Mouse (Mus musculus) kidney, postnatal 25 days (tissue): Measurements from ENCODE around the gene Thnsl1.

ENCODE experiments used
- DNase-seq, 2 experiments: peaks; one replicate each; pipeline ENCODE4 v3.0.0; 2021; ENCODE audit warnings: mixed read lengths in 2 of 2

Thnsl1 gene

DNA sequence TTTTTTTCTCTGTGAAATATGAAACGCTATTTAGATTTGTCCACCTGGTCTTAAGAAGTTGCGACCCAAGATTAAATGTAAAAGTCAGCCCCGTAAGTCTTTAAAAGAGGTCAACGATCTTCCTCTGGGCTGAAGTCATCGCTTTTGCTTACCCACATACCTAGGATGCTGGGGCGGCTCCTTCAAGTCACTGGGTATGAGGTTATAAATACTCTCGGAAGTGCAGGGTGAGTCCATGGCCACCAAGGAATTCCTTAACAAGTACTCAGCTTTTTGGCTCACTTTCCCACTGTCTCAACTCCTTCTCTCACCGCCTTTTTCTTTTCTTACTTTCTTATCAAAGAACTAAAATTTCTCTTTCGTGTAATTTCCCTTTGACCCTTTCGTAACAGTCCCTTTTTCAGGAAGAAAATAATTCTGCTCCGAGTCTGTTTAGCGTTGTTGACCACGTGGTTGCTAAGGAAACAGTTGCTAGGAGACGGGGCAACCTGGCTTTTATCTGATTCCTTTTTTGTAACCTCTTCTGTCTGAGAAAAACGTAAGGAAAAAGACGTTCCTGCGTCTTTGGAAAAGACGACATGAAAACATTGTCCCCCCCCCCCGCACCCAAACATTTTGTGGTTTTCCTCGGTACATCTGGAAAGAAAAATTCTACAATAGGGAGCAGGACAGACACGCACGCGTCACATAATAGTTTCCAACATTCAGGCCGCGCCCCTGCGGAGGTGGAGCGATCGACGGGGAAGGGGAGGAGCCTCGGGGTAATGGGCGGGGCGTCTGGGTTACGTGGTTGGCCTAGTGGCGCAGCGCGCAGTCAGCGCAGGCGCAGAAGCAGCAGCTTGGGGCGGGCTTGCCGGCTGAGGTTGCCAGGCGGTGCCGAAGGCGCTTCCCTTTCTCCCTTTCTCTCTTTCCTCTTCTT, at the start of gene Thnsl1, which contains the start of gene Enkur:
Gene Thnsl1 (plus strand): TSS at position 813 of the 919 bp plus-strand sequence.
Gene Enkur (minus strand): TSS at position 454 of the 919 bp plus-strand sequence.
- peak; percentile 97 to 99 for DNase-seq

DNA sequence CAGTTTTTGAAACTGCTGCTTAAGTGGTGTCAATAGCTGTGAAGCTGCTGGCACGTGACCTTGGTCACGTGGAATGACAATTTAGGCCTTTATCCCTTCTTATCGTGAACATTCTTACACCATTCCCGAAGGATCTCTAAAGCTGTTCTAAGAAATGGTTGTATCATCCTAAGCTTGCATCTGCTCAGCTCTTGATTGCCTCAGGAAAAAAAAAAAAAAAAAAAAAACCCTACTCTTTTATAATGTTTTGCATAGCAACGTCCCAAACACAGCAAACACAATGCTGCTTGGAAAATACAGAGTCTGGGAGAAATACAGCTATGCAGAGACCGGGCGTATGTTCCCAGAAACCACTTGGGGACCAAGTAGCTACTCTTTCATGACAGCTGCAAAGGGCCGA, 41.2 kb upstream of the Thnsl1 start:
- no peak for DNase-seq

DNA sequence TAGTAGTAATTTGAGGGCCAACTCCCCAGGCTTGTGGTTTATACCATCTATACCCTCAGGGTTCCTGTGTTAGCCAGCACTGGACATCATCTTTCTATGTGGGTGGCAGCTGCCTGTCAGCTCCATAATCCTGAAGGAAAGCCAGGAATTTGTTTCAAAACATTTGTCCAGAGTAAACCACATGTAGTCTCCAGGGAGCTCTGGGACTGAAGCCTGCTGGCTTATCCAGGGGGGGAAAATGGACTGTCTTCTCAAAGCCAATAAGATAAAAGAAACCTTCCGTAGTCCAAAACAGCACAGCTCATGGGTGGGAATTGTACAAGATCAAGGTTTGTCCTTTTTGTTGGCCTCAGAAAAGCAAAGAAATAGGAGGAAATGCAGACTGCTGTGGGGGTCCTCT, 37.6 kb upstream of the Thnsl1 start:
- DNase-seq, result no peak

DNA sequence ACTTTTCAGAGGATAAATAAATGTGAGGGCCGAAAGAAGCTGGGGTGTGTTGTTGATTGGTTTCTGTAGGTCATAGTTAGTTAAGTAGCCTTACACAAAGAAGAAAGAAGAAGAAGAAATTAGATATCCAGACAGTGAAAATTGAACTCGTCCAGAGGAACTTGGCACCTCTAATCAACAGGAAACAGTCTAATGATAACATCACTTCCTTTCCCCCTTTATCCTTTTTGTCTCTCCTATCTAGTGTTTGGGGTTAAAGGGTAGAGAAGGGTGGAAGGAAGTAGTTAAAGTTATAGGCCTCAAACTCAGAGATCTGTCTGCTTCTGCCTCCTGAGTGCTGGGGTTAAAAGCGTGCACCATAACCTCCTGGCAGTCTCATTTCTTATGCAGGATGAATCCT, 32.7 kb upstream of the Thnsl1 start:
- no peak for DNase-seq

DNA sequence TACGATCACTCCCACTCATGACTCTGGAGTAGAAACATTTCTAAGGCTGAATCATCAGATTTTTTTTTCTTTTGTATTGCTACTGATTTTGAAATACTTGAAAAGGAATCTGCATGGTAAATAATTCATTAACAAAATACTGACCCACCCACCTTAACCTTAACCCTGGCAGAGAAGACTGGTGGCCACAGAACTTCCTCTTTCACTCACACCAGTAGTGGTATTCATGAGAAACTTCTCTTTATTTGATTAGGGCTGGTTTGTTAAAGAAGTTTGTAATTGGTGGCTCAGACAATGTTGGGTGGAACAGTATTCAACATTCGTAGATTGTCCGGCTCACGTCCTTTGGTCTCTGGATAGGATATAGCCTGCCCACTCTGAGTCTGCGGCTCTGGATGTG, 26.4 kb upstream of the Thnsl1 start:
- DNase-seq, result no peak

DNA sequence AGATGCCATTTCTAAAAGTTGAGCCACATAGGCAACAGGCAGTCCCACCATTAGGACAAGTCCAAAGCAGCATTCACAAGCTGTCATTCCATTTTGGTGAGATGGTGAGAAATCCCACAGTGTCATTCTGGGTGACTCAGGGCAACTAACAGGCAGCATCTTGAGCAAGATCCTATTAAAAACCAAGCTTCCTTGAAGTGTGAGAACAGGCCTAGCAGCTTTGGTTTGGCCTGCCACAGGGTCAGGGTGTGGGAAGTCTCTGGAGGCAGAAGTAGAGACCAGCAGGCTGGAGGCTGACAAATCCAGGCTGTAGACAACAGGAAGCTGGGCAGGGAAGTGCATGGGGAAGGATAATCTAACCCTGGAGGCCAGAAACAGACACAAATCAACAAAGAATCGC, 22.7 kb upstream of the Thnsl1 start:
- DNase-seq, result no peak

DNA sequence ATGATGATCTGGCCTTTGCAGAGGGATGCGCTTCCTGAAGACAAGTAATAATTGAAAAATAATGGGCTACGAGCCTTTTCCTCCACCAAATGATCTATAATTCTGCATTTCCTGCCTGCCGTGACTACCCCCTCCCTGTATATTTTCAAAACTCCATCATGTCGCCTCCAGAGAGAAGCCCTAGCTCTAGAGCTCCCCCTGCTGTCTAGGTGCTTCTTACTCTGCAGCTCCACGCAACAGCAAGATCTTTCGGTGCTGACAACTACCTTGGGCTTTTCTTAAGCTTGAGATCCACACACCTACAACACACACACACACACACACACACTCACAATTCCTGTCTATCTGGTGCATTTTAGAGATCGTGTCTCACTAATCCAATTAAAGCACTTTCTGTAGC, 17.9 kb upstream of the Thnsl1 start:
- peak; percentile 57 to 84 for DNase-seq

DNA sequence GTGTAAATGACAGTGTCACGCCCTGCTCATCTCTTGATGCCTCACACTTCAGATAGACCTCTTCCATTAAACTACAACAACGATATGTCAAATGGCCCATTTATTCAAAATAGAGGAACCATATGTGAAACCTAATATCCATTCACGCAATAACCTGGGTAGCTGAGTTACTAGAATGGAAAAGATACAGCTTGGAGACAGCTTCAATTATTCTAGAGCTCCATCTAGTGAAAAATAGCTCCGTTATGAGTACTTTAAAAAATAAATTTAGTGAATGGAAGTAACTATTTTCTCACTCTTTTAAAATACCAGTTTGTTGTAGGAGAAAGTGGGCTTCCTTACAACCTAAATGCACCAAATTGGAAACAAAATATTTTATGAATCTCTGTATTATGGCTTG, 16.9 kb upstream of the Thnsl1 start:
- DNase-seq, result no peak

DNA sequence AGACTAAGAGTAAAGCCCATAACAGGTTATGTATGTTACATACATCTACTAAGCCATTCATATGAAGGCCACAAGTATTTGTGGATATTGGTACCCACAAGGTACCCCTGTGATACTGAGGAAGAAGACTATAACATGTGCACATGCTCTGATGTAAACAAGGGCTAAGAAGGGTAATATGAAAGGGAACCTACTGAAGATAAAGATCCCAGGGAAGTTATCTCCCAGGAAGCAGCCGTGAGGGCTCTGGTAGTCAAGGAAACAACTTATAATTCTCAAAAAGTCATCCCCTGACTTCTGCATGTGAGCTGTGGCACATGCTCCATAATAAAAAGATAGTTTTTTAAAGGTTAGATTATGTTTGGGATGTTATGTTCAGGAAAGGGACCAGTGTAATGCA, 14.3 kb upstream of the Thnsl1 start:
- no peak for DNase-seq

DNA sequence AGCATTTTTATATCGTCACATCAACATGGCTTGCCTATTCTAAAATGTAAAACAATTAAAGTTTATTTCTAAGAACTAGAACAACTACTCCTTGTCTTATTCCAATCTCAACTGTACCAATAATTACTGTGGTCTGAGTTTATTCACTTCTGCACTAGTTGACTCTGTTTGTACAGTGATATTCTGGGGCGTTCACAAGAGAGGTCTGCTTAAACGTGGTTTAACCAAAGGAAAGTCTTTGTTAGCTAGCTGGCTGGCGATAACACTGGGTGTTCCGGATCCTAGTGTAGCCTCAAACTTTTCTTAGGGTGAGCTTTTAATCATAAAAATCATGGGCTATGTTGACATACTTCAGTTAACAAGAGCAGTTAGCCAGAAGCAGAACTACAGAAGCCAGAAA, 10.3 kb upstream of the Thnsl1 start:
- DNase-seq, result no peak

DNA sequence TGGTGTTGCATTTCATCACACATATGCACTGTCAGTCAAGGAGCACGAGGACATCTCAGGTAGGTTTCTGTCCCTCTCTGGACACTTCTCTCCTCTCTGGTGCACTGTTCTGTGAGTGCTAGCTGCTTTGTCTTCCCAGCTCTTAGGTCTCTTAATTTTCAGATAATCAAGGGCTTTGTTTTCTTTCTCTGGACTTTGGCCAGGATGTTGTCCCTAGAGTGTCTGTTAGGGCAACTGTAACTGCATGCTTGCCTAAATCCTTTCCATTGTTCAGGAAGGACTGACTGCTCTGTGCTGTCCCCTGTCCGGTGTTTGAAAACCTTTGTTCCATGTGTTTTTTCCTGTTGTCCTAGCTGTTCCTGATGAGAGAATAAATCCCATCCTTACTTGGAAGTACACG, 6.5 kb upstream of the Thnsl1 start:
- DNase-seq, result no peak

DNA sequence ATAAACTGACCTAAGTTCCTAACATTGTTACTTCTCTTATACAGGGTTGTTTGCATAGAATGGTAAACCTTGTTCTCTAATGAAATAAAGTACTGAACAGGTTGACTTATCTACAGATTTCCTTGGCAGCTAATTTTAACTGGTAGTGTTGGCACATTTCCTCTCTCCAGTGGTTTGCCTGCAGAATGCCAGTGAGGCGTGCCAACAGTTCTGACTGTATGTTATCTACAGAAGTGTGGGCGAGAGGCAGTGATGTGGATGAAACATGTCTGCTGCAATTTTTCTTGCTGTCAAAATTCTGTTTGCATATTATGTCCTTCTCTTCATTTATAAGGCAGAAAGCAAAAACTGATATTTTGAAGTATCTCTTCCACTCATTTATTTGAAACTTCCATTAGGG, 2.8 kb upstream of the Thnsl1 start:
- no peak for DNase-seq

DNA sequence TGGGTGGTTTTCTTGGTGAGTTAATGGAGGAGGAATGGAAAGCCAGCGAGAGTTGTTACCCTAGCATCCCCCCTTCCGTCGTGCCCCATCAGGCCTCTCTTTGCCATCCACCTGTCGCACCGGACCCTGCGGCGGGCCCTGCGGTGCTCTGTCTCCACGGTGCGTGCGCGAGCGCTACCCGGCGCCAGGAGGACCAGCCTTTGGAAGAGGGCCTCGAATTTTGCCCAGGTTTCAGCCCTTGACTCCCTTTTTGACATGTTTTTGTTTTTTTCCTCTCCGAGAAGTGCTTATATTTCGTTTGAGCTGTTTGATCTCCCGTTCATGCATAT, 271 bp downstream of the Thnsl1 start:
- DNase-seq, result no peak

DNA sequence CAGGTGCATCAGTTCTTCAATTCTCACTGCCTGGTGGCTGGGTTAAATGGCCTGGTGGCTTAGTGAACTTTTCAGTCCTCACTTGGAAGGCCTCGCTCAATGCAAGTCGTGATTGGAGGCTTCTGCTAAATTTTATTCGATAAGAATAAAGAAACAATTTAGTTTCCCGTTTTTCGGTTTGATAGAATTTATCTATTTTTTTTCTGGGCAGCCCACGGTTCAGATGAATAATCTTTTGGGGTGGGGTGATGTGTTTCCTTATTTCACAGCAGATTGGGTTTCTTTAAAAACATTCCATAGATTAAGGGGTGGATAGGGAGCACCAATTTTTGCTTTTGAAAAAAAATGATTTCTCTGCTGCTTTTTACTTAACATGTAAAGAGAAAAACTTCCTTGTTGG, 754 bp downstream of the Thnsl1 start:
- DNase-seq, result no peak

DNA sequence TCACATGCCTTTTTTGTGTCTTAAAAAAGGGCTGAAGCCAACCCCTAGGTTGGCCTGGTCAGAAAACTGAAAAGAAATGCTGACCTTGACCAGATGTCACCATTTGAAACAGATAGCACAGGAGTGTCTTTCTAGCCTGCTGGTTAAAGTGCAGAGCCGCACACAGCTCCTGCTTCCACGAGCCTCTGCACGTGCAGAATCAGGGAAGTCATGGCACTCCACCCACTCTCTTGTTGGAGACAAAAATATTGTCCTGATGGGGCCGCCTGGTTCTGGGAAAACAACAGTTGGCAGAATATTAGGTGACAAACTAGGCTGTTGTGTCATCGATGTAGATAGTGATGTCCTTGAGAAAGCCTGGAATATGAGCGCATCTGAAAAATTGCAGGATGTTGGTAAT, 5.8 kb downstream of the Thnsl1 start:
- DNase-seq, result no peak

DNA sequence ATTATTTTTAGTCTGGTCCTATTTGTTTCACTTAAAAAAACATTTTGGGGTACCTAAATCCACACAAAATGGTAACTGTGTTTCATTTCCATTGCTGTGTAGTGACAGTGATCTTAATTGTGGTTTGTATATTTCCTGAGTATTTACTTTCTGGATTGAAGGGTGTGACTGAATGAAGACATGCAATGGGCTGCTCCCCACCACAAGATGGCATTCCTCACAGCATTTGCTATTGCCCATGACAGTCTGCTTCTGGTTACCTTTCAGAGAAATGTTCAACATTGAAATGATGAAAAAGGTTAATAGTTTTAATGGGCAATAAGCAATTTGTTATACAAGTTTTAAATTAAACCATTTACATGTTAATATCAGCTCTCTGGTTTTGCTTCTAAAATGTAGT, 8.8 kb downstream of the Thnsl1 start:
- no peak for DNase-seq

DNA sequence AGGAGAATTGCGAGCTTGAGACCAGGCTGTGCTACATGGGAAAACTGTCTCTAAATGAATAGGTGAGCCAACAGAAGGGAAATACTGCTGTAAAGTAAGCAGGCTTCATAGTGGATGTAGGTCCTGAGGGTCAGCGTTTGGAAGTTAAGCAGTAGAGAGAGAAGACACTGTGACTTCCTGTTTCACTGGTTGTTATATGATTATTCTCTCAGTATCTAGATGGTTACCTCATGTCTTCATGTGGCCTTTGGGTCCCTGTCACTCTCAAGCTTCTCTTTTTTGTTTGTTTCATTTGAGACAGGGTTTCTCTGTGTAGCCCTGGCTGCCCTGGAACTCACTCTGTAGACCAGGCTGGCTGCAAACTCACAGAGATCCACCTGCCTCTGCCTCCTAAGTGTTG, 9.8 kb downstream of the Thnsl1 start:
- no peak for DNase-seq

DNA sequence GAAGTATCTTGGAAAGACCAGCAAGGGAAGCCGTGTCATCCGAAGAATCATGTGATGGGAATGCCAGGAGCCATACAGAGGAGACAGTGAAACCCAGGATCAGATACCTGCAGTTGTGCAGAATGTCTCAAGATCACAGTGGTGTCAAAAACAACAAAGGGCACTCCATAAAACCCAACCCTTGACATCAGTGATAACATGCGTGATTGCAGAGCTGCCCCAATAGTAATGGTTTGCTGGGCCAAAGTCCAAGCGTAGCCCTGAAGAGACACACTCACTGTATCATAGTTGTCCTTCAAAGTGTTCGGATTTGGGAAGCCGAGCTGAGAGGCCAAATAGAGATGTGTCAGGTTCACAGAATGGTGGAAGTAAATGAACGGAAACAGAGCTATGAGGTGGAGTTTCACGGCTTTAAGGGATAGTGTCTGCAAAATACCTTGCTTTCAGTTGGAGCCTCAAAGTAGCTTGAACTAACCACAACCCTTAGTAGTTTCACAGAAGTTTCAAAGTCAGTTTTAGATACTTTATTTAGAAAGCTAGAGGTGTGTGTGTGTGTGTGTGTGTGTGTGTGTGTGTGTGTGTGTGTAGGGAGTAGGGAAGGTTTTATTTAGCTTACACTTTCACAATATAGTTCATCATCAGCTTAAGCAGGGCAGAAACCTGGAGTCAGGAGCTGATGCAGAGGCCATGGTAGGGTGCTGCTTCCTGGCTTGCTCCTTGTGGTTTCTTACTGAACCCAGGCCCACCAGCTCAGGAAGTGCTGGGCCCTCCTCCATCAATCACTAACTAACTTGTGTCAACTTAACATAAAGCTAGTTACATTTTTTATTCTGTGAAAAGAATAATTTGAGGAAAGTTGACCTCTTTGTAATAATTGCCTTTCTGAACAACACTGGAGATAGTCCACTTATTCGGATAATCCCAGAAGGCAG, 17.2 kb downstream of the Thnsl1 start:
- DNase-seq, result no peak

DNA sequence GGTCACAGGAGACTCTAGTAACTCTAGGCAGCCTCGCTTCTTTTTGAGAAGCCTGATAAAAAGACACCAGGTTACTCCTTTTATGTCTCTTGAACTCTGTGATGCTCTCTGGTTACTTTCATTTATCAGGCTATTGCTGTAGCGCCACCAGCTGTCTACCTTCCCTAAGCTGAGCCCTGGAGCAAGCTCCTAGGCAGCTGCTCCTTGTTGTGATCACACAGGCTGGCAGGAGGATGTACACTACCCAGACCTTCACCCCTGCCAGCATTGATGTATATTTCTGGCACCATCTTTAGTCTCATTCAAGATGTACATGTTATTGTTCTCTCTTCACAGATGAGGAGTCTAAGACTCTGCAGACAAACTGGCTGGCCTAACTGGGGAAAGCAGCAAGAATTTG, 24.8 kb downstream of the Thnsl1 start:
- DNase-seq, result no peak

DNA sequence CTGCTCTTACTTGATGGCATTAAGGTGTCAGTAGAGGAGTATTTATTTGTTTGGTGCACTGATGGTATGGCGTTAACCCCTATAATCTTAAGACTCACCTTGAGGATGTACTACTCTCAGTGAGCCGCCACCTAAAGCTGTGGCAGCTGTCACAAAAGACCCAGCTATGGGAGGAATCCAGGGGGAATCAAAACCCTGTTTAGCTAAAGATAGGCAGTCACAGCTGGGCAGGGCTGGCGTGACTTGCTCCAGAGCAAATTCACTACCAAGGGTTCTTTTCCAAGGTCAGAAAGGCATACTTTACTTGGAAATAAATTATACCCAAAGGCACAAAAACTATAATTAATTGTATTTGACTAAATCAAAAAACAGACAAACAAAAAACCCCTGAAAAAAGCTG, 25.6 kb downstream of the Thnsl1 start:
- DNase-seq, result no peak

DNA sequence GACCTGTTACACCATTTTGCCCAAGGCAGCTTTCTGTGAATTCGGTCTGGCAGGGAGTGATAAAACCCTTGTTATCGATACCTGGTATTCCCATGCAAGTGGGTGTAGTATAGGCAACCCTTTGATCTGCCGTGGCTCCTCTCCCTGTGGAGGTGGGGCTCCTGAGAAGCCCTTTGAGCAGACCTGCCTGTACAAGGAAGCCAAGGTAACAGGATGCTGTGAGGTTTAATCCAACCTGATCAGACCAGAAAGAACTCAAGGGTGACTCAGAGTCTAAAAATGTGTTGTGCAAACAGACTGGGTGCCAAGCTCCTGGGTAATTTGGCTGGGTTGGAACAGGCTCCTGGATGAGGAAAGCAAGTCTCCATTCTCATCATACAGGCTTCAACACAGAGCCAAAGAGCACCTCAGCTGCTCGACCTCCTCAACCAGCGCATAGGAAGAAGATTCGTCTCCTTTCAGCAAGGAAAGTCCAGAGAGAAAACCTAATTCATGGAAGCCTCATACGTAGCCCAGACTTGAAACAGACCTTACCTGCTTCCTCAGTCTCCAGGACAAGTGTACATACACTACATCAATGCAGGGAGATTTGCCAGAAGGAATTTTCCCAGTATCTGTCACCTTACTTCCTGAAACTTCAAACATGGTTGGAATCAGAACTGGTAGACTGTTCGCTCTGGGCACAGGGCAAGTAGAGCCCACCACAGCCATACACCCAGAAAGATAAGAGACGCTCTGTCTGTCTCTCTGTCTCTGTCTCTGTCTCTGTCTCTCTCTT, 29.5 kb downstream of the Thnsl1 start:
- peak; percentile 19 to 39 for DNase-seq

DNA sequence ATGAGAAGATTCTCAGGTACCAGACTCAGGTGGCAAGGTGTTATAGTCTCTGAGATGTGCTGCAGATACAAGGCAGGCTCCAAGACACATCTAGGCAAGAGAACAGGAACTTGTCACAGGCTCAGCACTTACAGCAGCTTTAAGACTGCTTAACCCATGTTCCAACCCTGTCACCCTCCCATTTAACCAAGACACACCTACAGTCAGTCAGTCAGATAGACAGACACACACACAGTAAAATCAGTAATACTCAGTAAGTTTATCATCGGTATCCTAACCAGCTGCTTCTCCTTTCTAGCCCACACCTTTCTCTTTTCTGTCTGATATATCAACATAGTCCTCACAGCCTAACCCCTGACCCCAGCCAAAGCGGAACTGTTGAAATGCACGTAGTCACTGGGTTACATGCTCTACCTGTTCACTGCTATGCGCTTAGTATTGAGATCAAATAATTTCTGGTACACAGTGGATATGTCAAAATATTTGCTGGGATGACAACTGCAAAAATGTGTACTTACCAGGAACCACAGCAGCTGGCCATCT, 30.4 kb downstream of the Thnsl1 start:
- DNase-seq, result no peak

DNA sequence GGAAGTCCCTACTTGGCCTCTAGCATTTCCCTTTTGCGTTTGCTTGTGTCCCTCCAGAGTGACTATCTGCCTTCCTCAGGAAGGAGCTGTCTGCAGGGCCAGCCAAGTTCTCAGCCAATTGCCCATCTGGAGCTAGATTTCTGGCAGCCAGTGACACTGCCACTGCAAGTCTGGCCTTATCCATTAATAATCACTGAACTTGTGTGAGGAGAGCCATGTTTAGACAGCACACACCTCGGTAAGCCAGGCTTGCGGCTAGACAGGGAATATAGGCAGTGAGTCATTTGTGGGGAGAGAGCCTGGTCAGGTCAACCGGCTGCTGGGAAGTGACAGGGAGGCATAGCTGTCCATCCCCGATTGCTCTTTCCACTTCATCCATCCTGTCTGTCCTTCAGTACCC, 31.3 kb downstream of the Thnsl1 start:
- DNase-seq, result peak; percentile 5 to 45
